Mouse (Mus musculus): Measurements from ENCODE around the gene Tmcc3. TPM values are rescaled to one million over a fixed set of nuclear protein-coding genes. Genes with fewer than 3 reads are reported as not detected.

Tmcc3 gene
- total RNA-seq, 2 experiments from 2014 or later = 25.7 to 31.5 TPM

DNA sequence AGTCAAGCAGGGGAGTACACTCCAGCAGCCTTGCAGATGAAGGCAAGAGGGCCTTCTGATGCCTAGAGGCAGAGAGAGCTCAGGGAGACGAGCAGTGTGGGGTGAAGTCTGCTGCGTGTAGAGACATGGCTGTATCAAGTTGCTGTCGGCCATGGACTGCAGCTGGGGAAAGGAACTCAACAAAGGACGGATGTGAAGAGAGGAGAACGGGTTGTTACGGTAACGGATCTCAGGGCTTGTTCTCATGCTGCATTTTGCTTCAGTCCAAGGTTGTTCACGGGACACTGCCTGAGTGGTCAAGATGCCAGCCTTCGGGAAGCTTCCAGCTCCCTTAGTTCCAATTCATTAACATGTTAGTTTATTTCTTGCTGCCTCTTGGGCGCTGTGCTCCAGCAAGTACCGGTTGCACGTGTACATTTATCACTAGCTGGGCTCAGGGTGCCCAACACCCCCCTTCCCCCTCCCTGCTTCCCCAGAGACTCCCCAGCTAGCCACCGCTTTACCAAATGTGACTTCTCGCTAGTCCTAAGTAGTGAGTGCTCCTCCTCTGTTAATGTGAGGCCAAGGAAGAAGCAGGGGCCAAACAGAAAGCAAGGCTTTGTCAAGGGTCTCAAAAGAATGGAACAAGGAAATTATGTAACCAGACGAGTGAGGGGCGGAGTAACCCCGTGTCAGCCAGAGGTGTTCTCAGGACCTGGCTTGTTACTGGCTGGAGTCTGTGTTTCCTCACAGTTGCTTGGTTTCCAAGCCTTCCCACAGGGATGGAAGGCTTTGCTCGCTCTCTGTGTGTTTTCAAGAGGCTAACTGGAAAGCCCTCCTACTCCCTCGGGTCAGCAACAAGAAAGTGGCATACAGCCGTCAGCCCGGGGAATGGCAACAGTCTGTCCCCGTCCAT, 104.4 kb downstream of the Tmcc3 start:
- DNase-seq = peak in 1 of 2 experiments; percentile 40

DNA sequence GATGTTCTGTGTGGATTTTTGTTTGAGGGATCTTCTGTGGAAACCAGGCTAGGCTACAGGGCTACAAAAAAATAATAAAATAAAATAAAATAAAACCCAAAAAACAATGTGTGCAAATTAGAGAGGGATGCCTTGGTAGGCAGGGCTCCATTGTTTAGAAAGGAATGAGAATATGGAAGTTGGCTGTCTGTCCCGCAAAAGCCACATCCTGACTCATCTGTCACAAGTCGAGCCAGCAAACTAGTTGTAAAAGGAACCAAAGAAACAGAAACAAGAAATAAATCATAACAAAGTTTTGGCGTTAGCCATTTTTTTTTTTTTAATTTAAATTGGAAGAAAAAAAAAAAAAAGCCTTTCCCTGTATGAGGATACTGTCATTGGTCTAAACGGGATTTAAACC, 105.9 kb downstream of the Tmcc3 start:
- DNase-seq = peak in 1 of 2 experiments; percentile 38

DNA sequence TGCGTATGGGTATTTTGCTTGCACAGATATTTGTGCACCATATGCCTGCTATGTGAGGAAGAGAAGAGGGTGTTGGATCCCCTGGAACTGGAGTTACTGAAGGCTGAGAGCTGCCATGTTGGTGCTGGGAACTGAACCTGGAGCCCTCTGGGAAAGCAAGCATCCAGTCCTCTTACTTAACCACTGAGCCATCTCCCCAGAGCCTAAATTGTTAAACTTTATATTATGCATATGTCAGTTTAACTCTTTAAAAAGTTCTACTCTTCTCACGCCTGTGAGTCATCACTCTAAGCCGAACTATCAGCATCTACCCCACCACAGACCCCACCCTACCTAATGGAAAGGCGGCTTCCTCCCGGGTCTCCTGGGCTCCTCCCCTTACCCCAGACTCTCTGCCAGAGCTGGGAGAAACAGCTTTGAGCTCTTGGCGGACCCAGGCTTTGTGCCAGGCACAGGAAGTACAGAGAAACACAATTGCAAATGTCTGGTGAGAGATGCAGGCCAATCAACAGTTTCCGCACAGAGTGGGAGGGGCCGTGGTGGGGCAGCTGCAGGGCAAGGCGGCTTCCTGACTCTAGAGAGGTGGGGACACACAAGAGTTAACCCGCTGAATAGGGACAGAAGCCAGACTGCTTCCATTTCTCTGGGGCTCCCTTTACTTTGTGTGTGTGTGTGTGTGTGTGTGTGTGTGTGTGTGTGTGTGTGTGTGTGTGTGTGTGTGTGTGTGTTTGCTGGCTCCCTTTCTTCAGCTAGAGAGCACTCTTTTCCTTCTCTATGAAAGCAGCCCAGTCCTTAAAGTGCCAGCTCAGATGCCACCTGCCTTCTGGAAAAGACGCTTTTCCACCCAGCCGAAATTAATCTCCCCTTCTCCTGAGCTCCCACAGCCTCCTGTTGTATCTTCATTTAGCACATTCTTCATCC, 114.5 kb downstream of the Tmcc3 start:
- DNase-seq = peak; percentile 75 to 92

DNA sequence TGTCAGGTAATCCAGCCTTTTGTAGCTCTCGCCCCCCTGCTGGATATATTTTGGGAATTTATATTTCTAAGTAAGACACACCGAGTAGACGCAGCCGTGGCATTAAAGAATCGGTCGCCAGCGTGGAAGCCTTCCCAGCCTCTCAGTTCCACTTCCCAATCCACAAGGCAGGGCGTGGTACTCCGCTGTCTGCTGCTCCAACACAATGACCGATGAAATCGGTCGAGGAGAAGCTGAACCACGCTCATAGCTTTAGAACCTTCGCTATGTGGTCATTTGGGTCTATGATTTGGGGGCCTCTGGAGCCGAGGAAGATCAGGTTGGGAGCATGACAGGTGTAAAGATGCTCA, 115.1 kb downstream of the Tmcc3 start:
- DNase-seq = no peak

DNA sequence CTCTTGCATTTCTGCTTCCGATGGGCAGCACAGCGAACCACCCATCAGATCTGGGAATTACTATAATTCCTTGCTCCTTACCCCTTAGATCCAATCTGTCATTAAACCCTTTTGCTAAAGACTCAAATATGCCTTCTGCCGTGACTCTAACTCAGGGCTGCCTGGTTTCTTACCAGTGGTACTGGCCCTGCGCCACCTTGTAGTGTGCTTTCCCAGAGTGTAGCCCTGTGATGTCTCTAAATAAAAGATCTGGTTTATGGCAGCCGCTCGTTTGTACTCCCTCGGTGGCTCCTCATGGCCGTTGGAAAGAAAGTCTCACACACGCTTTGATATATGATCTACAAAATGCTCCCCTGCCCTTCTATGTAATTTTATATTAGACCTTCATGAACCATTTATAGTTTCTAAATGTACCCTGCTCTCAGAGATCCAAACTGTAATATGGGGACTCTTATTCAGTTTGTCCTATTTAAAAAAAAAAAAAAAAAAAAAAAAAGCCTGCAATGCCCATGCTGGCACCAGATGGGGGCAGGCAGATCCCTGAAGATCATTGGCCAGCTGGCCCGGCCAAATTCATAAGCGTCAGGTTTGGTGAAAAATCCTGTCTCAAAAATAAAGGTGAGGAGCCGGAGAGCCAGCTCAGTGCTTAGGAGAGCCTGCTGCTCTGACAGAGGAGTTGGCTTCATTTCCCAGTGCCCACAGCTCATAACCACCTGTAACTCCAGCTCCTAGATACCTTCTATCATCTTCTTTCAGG, 116.6 kb downstream of the Tmcc3 start:
- no peak for DNase-seq

DNA sequence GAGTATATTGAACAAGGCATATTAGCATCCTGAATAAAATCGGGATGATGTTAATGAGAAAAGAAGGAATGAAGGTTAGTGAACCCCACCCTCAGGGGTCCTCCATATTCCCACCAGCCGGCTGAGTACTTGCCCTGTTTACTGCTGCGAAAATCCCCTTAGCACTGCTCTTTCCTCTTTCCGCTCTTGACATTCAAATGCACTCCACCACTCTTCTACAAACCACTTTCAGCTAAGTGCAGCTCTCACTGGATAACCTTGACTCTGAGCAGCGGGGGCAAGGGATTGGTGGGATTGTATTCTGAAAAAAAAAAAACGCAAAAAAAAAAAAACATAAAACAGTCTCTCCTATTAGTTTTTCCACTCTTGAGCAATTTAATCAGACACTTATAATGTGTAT, 118.8 kb downstream of the Tmcc3 start:
- DNase-seq = no peak

DNA sequence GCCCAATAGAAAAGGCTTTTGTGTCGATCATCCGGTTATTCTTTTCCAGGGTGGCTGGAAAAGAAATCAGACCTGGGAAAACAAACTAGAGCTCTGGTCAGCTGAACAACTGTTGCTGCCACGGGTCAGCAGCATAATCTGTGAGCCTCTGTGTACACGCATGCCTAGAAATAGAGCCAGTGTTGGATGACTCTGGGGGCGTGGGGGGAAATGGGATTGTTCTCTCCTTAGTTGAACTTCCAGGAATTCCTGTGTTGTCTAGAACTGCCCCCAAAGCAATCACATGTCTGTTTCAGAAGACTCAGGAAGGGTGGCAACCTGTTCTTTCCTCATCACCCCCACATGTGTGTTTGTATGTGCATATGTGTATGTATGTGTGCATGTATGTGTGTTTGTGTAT, 121.2 kb downstream of the Tmcc3 start:
- DNase-seq = peak; percentile 61 to 88

DNA sequence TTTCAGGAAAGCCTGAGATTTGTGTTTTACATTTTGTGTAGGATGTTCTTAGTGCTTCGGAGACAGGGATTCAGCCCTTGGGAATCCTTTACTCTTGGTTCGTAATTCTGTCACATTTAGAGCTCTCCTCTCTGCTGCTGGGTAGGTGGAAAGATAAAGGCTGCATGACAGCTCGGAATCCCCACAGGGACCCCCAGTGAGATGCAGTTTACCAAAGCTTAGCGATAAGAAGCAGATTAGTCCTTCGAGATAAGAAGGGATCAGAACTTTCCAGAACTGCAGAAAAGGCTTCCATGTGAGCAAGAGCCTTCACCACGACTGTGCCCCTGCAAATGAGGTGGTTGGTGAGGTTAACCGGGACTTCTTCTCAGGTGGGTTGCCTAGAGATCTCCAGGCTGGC, 122.2 kb downstream of the Tmcc3 start:
- DNase-seq = no peak

DNA sequence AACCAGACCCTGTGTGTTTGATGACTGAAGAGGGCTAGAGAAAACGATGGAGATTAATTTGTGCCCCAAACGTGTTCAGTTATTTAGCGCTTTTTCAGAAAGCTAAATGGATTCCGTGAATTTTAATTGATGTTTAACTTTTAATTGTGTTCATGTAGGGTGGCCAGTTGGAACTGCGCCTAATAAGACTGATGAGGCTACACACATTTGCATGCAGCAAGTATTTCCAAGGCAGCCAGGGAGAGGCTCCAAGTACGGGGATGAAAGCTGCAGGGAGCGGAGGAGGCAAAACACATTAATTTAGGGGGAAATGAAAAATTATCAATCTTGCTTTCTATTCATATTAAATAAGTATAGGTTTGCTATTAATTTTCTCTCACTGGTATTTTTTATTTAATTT, 131.0 kb downstream of the Tmcc3 start:
- DNase-seq = no peak

DNA sequence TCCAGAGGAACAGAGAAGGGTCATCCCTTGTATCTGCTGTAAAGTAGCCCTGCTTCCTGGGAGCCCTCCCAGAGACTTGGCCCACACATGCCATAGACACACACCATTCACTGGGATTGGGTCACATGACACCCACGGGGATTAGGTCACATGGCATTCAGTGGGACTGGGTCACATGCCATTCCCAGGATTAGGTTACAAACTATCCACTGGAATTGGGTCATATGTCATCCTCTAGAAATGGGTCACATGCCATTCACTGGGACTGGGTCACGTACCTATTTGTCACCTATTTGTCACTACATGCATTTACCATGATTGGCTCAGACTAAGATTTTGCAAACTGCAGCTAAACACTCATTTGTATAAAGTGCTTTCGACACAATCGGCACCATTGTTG, 131.7 kb downstream of the Tmcc3 start:
- no peak for DNase-seq

DNA sequence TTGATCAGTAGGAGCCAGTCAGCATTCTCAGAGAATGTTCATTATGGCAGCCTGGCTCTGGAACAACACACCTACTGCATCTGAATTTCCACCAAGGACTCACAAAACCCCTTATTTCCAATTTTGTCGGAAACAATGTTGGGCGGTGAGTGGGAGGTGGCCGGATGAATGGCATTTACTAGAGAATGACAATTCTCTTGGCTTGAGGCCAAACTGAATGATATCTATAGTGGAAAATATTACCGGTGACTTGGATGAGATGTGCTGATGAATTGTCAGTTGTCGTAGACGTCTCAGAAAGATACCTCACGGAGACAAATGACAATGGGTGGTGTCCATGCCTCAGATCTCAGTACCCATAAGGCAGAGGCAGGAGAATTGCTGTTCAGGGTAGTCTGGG, 133.4 kb downstream of the Tmcc3 start:
- no peak for DNase-seq

DNA sequence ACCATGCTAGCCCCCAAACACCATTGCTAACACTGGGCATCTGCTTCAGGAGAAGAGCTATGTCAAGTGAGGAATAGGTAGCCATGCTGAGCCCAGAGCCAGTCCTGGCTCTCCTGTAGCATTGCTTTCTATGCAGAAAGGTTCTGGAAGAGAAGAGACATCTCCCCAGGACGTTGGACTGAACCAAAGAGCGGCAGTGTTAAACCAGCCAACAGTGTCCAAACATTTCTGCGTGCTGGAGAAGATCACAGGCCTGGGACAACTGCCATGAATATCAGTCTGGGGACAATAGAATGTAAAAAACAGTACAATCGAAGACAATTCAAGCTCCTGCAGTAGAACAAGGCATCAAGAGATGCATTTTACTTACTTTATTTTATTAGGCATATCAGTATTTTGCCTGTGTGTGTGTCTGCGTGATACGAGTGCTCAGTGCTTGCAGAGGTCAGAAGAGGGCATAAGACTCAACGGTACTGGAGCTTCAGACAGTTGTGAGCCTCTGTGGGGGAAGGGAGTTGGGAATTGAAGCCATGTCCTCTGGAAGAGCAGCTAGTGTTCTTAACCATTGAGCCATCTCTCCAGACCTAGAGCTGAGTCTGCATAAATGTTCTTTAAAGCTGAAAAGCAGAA, 134.7 kb downstream of the Tmcc3 start:
- peak; percentile 33 to 36 for DNase-seq

DNA sequence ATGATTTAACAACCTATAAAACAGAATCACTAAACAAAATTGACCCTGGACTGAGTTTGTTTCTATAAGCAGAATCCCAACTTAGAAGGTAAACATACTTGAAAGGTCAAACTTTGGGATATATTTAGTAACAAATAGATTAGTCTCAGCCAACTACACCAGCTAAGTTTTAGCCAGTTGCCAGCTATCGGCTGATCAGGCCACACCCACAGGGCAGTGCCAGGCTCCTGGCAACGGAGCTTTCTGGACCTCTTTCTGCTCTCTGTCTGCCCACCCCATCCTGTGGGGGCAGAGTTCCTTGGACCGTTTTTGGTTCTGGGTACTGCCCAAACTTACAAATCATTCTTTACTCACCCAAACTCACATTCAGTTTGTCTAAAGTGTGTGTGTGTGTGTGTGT, 137.9 kb downstream of the Tmcc3 start:
- DNase-seq = peak; percentile 46 to 57

DNA sequence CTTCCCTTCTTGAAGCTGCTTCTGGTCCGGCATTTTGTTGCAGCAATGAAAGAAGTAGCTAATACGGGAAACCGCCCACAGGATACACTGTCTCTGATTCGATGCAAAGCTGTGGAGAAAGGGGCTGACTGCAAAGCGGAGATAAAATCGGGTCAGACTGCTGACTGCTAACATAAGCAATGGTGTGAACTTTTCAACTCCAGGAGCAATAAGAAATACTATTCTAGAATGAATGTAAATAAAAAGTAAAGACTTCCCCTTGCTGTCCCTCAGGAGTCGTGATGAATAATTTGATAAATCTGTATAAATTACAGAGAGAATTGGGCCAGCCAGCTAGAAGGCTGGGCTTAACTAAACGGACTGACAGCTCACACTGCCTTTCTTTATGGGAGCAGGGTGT, 139.0 kb downstream of the Tmcc3 start:
- DNase-seq = no peak

DNA sequence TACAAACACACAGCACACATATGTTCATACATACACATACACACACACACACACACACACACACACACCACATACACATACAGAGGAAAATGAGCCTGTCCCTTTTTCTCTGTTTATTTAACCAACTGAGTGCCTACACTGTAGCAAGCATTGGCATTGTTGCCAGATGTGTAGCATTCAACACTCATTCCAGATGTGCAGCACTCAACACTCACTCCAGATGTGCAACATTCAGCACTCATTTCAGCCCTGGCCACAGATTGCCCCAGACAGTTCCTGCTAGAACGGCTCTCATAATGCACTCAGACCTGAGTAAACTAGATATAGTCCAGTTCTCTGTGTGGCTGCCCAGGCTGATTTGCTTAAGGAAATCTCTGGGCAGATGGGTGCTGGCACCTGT, 145.7 kb downstream of the Tmcc3 start:
- no peak for DNase-seq

DNA sequence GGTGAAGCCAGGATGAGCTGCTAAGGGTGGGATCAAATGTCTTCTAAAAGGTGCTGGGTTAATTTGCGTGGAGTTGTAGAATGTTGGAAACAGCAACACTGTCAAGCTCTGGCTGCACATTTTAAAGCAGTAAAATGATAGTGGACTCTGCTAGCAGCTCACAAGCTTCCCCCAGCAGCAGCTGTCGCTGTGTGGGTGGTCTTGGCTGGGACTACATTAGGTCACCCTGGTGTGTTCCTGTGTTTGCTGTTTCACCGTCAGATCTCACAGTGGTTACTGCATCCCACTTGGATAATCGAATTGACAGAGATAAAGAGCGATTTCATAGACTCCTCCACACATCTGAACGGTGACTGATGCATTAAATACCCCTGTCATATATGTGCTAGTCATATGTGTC, 146.9 kb downstream of the Tmcc3 start:
- DNase-seq = peak; percentile 27 to 40

DNA sequence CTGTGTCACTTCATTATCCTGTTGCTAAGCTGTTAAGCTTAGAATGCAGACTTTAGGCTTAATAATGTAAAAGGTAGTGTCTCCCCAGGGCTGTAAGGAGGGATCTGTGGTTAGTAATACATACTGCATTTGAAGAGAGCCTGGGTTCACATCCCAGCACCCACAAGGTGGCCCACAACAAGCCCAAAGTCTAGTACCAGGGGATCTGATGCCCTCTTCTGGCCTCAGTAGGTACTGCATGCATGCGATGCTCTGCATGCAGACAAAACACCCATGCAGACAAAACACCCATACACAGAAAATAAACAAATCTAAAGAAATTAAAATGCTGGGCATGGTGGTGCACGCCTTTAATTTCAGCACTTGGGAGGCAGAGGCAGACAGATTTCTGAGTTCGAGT, 149.6 kb downstream of the Tmcc3 start:
- DNase-seq = peak in 1 of 2 experiments; percentile 49

DNA sequence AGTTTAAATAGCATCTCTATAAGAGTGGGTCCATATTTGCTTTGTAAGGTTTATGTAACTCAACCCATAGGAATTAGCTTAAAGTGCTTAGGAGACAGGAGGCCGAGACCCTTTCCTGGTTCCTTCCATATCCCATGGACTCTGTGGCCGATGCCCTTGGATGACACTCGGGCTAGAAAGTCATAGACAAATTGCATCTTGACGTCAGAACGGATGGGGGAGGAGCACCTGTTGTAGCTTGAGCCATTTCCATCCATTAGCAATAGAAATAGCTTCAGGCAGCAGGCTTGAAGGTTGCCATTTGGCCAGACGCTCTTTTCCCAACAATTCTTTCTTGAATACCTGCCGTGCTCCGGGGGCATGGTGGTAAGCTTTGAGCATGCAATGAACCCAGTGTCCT, 150.1 kb downstream of the Tmcc3 start:
- peak in 1 of 2 experiments; percentile 59 for DNase-seq

DNA sequence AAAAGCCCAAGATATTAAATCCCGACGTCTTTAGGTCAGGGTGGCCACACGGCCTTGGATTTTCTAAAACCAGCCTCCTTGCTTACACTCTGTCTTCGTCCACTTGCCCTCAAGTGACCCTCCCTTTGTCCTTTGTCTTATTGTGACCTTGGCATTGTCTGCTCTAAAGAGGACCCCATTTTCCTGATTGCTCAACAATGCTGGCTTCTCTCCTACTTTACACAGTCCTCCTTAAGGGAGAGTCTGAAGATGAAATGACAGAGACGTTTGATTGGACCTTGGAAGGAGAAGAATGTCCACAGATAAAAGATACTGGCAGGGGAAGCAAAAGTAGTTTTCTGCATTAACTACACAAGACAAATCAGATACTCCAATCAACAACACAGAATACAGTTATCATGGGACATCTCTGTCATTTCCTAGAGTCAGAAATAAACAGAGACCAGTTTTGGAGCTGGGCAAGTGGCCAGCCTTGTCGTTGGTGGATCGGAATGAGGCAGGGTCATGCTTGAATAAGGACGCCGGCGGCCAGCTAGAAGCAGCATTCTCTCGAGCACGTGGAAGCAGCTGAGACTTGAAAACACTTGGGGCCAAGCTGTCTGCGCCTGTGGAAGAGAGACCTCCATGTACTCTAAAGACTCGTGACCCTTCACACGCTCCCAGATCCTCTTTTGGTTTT, 150.8 kb downstream of the Tmcc3 start:
- DNase-seq = peak; percentile 91 to 94

DNA sequence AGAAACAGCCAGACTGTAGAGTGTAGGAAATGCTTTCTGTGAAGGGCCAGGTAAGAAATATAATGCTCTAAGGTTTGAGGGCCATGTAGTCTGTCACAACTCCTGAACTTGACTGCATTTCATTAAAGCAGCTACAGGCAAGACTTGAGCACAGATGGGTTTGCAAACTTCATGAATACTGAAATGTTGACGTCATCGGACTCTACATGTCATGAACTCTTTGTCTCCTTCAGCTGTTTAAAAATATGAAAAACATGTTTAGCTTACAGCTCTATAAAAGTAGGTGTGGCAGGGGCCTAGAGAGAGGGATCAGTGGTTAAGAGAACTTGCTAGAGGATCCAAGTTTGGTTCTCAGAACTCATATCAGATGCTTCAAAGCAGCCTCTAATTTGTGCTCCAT, 151.7 kb downstream of the Tmcc3 start:
- no peak for DNase-seq

DNA sequence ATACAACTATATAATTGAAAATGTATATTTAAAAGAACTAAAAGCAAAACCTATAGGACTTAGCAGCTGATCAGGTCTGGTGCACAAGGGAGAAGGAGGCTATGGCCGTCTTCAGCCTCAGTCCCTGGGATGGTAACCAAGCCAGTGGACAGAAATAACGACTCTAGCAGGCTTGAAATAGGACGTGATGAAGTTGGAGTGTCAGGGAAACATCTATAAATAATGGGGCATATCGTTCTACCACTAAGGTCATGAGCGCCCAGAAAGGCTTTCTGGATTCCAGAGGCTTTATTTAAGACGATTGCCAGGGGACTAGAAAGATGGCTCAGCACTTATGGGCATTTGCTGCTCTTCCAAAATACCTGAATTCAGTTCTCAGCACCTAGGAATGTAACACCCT, 153.9 kb downstream of the Tmcc3 start:
- DNase-seq = peak in 1 of 2 experiments; percentile 38

All from heart, adult 18-20 months (tissue).